Mouse (Mus musculus): ENCODE measurements around the gene Knl1. TPM values are rescaled to one million over a fixed set of nuclear protein-coding genes. Genes with fewer than 3 reads are reported as not detected.
A peak's percentile ranks its signal among the peaks of the same experiment; 100 is the strongest.
"Not testable (repeated sequence)": the region's sequence is repeated elsewhere in the genome, so short reads cannot be mapped to it uniquely, and the experiment has no call there.

The Knl1 gene
- 1 to 10 TPM in 1 of 2 experiments, under 1 TPM in 1; 0.95 to 1.2 TPM for total RNA-seq (2021)
- long read RNA-seq, experiment 1, partial matches to known transcripts: 0 of 2 reads
- long read RNA-seq, experiment 1, other reads (novel, unspliced or antisense): 2 of 2 reads
- long read RNA-seq, experiment 2, partial matches to known transcripts: 0 of 1 reads
- long read RNA-seq, experiment 2, other reads (novel, unspliced or antisense): 1 of 1 reads

- peak; percentile 98 to 100 for DNase-seq (ENCODE audit: low spot score in 2 of 2)
These were observed at the start of gene Knl1 for GRCm38 (mm10) chr2:119046649-119047611. TSS of gene Knl1 (plus strand) at chr2:119047119.

- no peak for DNase-seq (ENCODE audit: low spot score in 2 of 2)
These were observed 48.6 kb upstream of the Knl1 start for GRCm38 (mm10) chr2:118998115-118998866.

GRCm38 (mm10) chr2:118999025-118999639 lies 47.8 kb upstream of the Knl1 start:
- no peak for DNase-seq (ENCODE audit: low spot score in 2 of 2)

- no peak for DNase-seq (ENCODE audit: low spot score in 2 of 2)
These were observed 40.0 kb upstream of the Knl1 start for GRCm38 (mm10) chr2:119006886-119007285.

- DNase-seq (ENCODE audit: low spot score in 2 of 2): no peak
These were observed 37.5 kb upstream of the Knl1 start for GRCm38 (mm10) chr2:119009376-119009775.

GRCm38 (mm10) chr2:119014989-119015388 lies 31.9 kb upstream of the Knl1 start:
- DNase-seq (ENCODE audit: low spot score in 2 of 2): no peak

GRCm38 (mm10) chr2:119015604-119016180 lies 31.2 kb upstream of the Knl1 start:
- DNase-seq (ENCODE audit: low spot score in 2 of 2): no peak

GRCm38 (mm10) chr2:119016312-119016711 lies 30.6 kb upstream of the Knl1 start:
- not testable (repeated sequence) for DNase-seq (ENCODE audit: low spot score in 2 of 2)

GRCm38 (mm10) chr2:119017647-119018046 lies 29.3 kb upstream of the Knl1 start:
- no peak for DNase-seq (ENCODE audit: low spot score in 2 of 2)

- peak in 1 of 2 experiments; percentile 8 for DNase-seq (ENCODE audit: low spot score in 2 of 2)
These were observed 28.4 kb upstream of the Knl1 start for GRCm38 (mm10) chr2:119018391-119019122.

GRCm38 (mm10) chr2:119019131-119019530 lies 27.8 kb upstream of the Knl1 start:
- DNase-seq (ENCODE audit: low spot score in 2 of 2): no peak

- no peak for DNase-seq (ENCODE audit: low spot score in 2 of 2)
These were observed 27.4 kb upstream of the Knl1 start for GRCm38 (mm10) chr2:119019538-119019937.

GRCm38 (mm10) chr2:119023154-119023660 lies 23.7 kb upstream of the Knl1 start:
- DNase-seq (ENCODE audit: low spot score in 2 of 2): no peak

GRCm38 (mm10) chr2:119024536-119025238 lies 22.2 kb upstream of the Knl1 start:
- no peak for DNase-seq (ENCODE audit: low spot score in 2 of 2)

GRCm38 (mm10) chr2:119025239-119025616 lies 21.7 kb upstream of the Knl1 start:
- no peak for DNase-seq (ENCODE audit: low spot score in 2 of 2)

- DNase-seq (ENCODE audit: low spot score in 2 of 2): no peak
These were observed 20.0 kb upstream of the Knl1 start for GRCm38 (mm10) chr2:119026951-119027350.

- peak; percentile 86 to 97 for DNase-seq (ENCODE audit: low spot score in 2 of 2)
These were observed 17.9 kb upstream of the Knl1 start, which contains the start of gene Ccdc32 for GRCm38 (mm10) chr2:119028941-119029551. TSS of gene Ccdc32 (minus strand) at chr2:119029393.

- no peak for DNase-seq (ENCODE audit: low spot score in 2 of 2)
These were observed 14.7 kb upstream of the Knl1 start for GRCm38 (mm10) chr2:119032191-119032590.

All from layer of hippocampus, postnatal 14 days (tissue).